Mouse (Mus musculus) common myeloid progenitor, adult 5-6 weeks (primary cell): ENCODE results near the gene Kif1a. TPM values are rescaled to one million over a fixed set of nuclear protein-coding genes. Genes with fewer than 3 reads are reported as not detected.
"Not testable (repeated sequence)": the region's sequence is repeated elsewhere in the genome, so short reads cannot be mapped to it uniquely, and the experiment has no call there.

Source experiments
- ATAC-seq: replicated peaks from 2 replicates; pipeline ENCODE4 v1.8.0; 2016; ENCODE audit warnings: low read depth, mild to moderate bottlenecking, moderate TSS enrichment, inconsistent platforms; ENCODE audit not compliant: poor library complexity, severe bottlenecking
- total RNA-seq: library from RNA; stranded (forward); fragments of 200-1000, 187-1606 nt; gene quantifications from 2 replicates; pipeline ENCODE4 v1.2.3, GENCODE M21; 2017

Gene Kif1a
- total RNA-seq, 1 experiment from 2014 or later, result not detected

- ATAC-seq, result no peak
These were observed 122.6 kb downstream of the Kif1a start for GRCm38 (mm10) chr1:92979073-92979602.

- no peak for ATAC-seq
These were observed 123.1 kb downstream of the Kif1a start for GRCm38 (mm10) chr1:92978645-92979044.

- no peak for ATAC-seq
These were observed 125.6 kb downstream of the Kif1a start for GRCm38 (mm10) chr1:92976141-92976566.

- ATAC-seq, result peak; percentile 89
These were observed 128.9 kb downstream of the Kif1a start for GRCm38 (mm10) chr1:92972854-92973253.

GRCm38 (mm10) chr1:92971879-92972795 is 129.6 kb downstream of the Kif1a start:
- ATAC-seq, result peak; percentile 72

GRCm38 (mm10) chr1:92970791-92971190 is 131.0 kb downstream of the Kif1a start:
- ATAC-seq, result not testable (repeated sequence)

Other genes with a start within 250 kb of the Kif1a start
- gene Ankmy1, start 199.0 kb downstream of the Kif1a start, total RNA-seq, result not detected in 2 replicates
- 0.92 and 6.0 TPM in 2 replicates for gene Dusp28, start 195.0 kb downstream of the Kif1a start, total RNA-seq
- gene Rnpepl1, start 191.2 kb downstream of the Kif1a start, total RNA-seq, result 10.9 and 12.9 TPM in 2 replicates
- gene Capn10, start 167.6 kb downstream of the Kif1a start, total RNA-seq, result 8.1 and 11.4 TPM in 2 replicates
- gene Gpr35, start 151.1 kb downstream of the Kif1a start, total RNA-seq, result 0.46 and 0.78 TPM in 2 replicates
- not detected in 2 replicates for gene Aqp12, start 95.6 kb downstream of the Kif1a start, total RNA-seq
- not detected in 2 replicates for gene Agxt, start 33.3 kb upstream of the Kif1a start, total RNA-seq
- not detected in 2 replicates for gene 2310007B03Rik, start 59.0 kb upstream of the Kif1a start, total RNA-seq
- gene Crocc2, start 66.8 kb upstream of the Kif1a start, total RNA-seq, result not detected in 2 replicates
- 0.18 and 0.24 TPM in 2 replicates for gene Sned1, start 133.9 kb upstream of the Kif1a start, total RNA-seq
- gene Mterf4, start 204.0 kb upstream of the Kif1a start, total RNA-seq, result 15.4 and 23.1 TPM in 2 replicates
- 51.3 and 53.9 TPM in 2 replicates for gene Ppp1r7, start 240.9 kb upstream of the Kif1a start, total RNA-seq
- gene Pask, start 241.5 kb upstream of the Kif1a start, total RNA-seq, result 13.4 and 21.1 TPM in 2 replicates